9 mouse cellular contexts compared by ENCODE assay signal in genomic region chr5:24360792-24361454, GRCm38 (mm10). TPM values are rescaled to one million over a fixed set of nuclear protein-coding genes. Genes with fewer than 3 reads are reported as not detected.
DNase-seq lines count a peak whose midpoint lies in the region; ATAC-seq and TF ChIP-seq lines count a peak whose summit lies in the region.
"Had no signal": no experiment of that assay in that cellular context is flagged by ENCODE, and none has a peak within 500 bp of the region (broad histone marks: within the 10 kb centered on the region; RNA-seq: fewer than 3 reads in every experiment).

No protein-coding gene starts in this region.

- ATAC-seq in heart, embryonic 14.5 days (ENCODE audit: insufficient number of reproducible peaks, insufficient read depth, low FRiP score, low read depth): peak; percentile 44
- peak; percentile 37; the same call in 1 of the 2 replicates for ATAC-seq in kidney, postnatal 0 days (replicated peaks; ENCODE audit: low FRiP score, low read depth)
- peak; percentile 43; the same call in 1 of the 2 replicates for ATAC-seq in liver, embryonic 12.5 days
- ATAC-seq in stomach, embryonic 16.5 days (ENCODE audit: insufficient read depth, low FRiP score): peak; percentile 59

- peak; percentile 82 for DNase-seq in CD4-positive helper T cell, adult 2 months (ENCODE audit: low read depth, low spot score)
- DNase-seq in fibroblast of lung, adult 2 months (ENCODE audit: low read depth): peak; percentile 65
- peak; percentile 91 for DNase-seq in kidney, postnatal 0 days (ENCODE audit: low spot score)
- DNase-seq in neural tube, embryonic 10.5 days (ENCODE audit: extremely low spot score, low spot score): peak; percentile 87

- H3K27me3 ChIP-seq in heart, embryonic 14.5 days (ENCODE audit: control insufficient read depth, insufficient read depth, low read length): no peaks in the 10 kb centered on the region
- H3K27me3 ChIP-seq in kidney, postnatal 0 days (ENCODE audit: insufficient read depth, low read length): no peaks in the 10 kb centered on the region
- H3K27me3 ChIP-seq in liver, embryonic 12.5 days (replicated peaks): peaks cover 71% of the 10 kb centered on the region
- H3K27me3 ChIP-seq in stomach, embryonic 16.5 days (ENCODE audit: control insufficient read depth, insufficient read depth, low read length): no peaks in the 10 kb centered on the region
- H3K27me3 ChIP-seq: embryonic facial prominence, embryonic 12.5 days had no signal

- H3K4me3 ChIP-seq in bone marrow macrophage, adult 2 months (ENCODE audit: insufficient read depth, low read length): no peak overlapping the region
- H3K4me3 ChIP-seq in heart, embryonic 14.5 days (ENCODE audit: control insufficient read depth in 1 of 2, insufficient read depth in 1 of 2, low read depth in 1 of 2, low read length in 2 of 2): no peak overlapping the region
- no peak overlapping the region for H3K4me3 ChIP-seq in kidney, postnatal 0 days (replicated peaks; ENCODE audit: low read depth, low read length)
- no peak overlapping the region for H3K4me3 ChIP-seq in liver, embryonic 12.5 days
- H3K4me3 ChIP-seq in stomach, embryonic 16.5 days (replicated peaks; ENCODE audit: low read length): no peak overlapping the region
- H3K4me3 ChIP-seq: embryonic facial prominence, embryonic 12.5 days had no signal

- H3K9me3 ChIP-seq in heart, embryonic 14.5 days (ENCODE audit: control insufficient read depth, low read length): no peaks in the 10 kb centered on the region
- H3K9me3 ChIP-seq in kidney, postnatal 0 days (replicated peaks; ENCODE audit: low read length): no peaks in the 10 kb centered on the region
- H3K9me3 ChIP-seq in liver, embryonic 12.5 days (replicated peaks): no peaks in the 10 kb centered on the region
- no peaks in the 10 kb centered on the region for H3K9me3 ChIP-seq in stomach, embryonic 16.5 days (replicated peaks; ENCODE audit: control insufficient read depth, low read length)
- H3K9me3 ChIP-seq: embryonic facial prominence, embryonic 12.5 days had no signal

- peak; percentile 91 for TF ChIP-seq CTCF in bone marrow macrophage, adult 2 months (IDR thresholded peaks at IDR 0.05; ENCODE audit: low read depth, low read length)
- TF ChIP-seq CTCF in kidney, postnatal 0 days (IDR thresholded peaks at IDR 0.05; ENCODE audit: low read depth): peak; percentile 98

- no peak for TF ChIP-seq POLR2A in bone marrow macrophage, adult 2 months (IDR thresholded peaks at IDR 0.05; ENCODE audit: borderline replicate concordance, low read depth, low read length)

- H3K4me2 ChIP-seq in heart, embryonic 14.5 days (ENCODE audit: low read length): no peak overlapping the region
- no peak overlapping the region for H3K4me2 ChIP-seq in kidney, postnatal 0 days (ENCODE audit: low read length)
- H3K4me2 ChIP-seq in liver, embryonic 12.5 days: no peak overlapping the region
- H3K4me2 ChIP-seq in stomach, embryonic 16.5 days (ENCODE audit: low read depth, low read length): no peak overlapping the region
- H3K4me2 ChIP-seq: embryonic facial prominence, embryonic 12.5 days had no signal

- WGBS in heart, embryonic 14.5 days: 2% methylated on average over 7 of the region's 7 CpGs
- 1% methylated on average over 7 of the region's 7 CpGs for WGBS in kidney, postnatal 0 days
- WGBS in liver, embryonic 12.5 days (ENCODE audit: insufficient replicate concordance): 0% methylated on average over 7 of the region's 7 CpGs
- WGBS in stomach, embryonic 16.5 days: under 1% methylated on average over 7 of the region's 7 CpGs

- no peak overlapping the region for H3K9ac ChIP-seq in heart, embryonic 14.5 days (ENCODE audit: low read length)
- H3K9ac ChIP-seq in kidney, postnatal 0 days (ENCODE audit: low read depth, low read length): no peak overlapping the region
- no peak overlapping the region for H3K9ac ChIP-seq in liver, embryonic 12.5 days
- H3K9ac ChIP-seq in stomach, embryonic 16.5 days (ENCODE audit: low read length): no peak overlapping the region
- H3K9ac ChIP-seq: embryonic facial prominence, embryonic 12.5 days had no signal

- H3K36me3 ChIP-seq in heart, embryonic 14.5 days (ENCODE audit: control insufficient read depth, insufficient read depth, low read length): no peaks in the 10 kb centered on the region
- H3K36me3 ChIP-seq in kidney, postnatal 0 days (ENCODE audit: insufficient read depth, low read length): no peaks in the 10 kb centered on the region
- no peaks in the 10 kb centered on the region for H3K36me3 ChIP-seq in liver, embryonic 12.5 days
- H3K36me3 ChIP-seq in stomach, embryonic 16.5 days (ENCODE audit: control insufficient read depth, insufficient read depth, low read length): no peaks in the 10 kb centered on the region
- H3K36me3 ChIP-seq: embryonic facial prominence, embryonic 12.5 days had no signal

- H3K4me1 ChIP-seq in bone marrow macrophage, adult 2 months (ENCODE audit: control insufficient read depth, insufficient read depth, low read length): peaks cover 5% of the 10 kb centered on the region
- H3K4me1 ChIP-seq in heart, embryonic 14.5 days (ENCODE audit: control insufficient read depth in 2 of 2, insufficient read depth in 2 of 2, low read length in 2 of 2): peaks cover 17 to 21% of the 10 kb centered on the region in 2 experiments; a peak in 3 of 4 replicates
- no peaks in the 10 kb centered on the region for H3K4me1 ChIP-seq in kidney, postnatal 0 days (replicated peaks; ENCODE audit: insufficient read depth, low read length)
- H3K4me1 ChIP-seq in liver, embryonic 12.5 days: peaks cover 12% of the 10 kb centered on the region; the same call in 1 of the 2 replicates
- H3K4me1 ChIP-seq in stomach, embryonic 16.5 days (ENCODE audit: control insufficient read depth, insufficient read depth, low read length): 0 out of 2 replicates have a peak, but pooled peaks cover 3% of the 10 kb centered on the region
- H3K4me1 ChIP-seq: embryonic facial prominence, embryonic 12.5 days had no signal

- no peak overlapping the region for H3K27ac ChIP-seq in bone marrow macrophage, adult 2 months (ENCODE audit: insufficient read depth, low read depth, low read length)
- peak overlapping the region; percentile 38 to 50; a peak in 3 of 4 replicates for H3K27ac ChIP-seq in heart, embryonic 14.5 days (replicated peaks in 1 of 2; ENCODE audit: control insufficient read depth in 1 of 2, insufficient read depth in 1 of 2, low read depth in 2 of 2, low read length in 2 of 2)
- no peak overlapping the region for H3K27ac ChIP-seq in kidney, postnatal 0 days
- H3K27ac ChIP-seq in liver, embryonic 12.5 days: no peak overlapping the region
- no peak overlapping the region; the same call in 1 of the 2 replicates for H3K27ac ChIP-seq in stomach, embryonic 16.5 days (ENCODE audit: low read length)
- H3K27ac ChIP-seq: embryonic facial prominence, embryonic 12.5 days had no signal

RNA-seq across cellular contexts. Expression of gene Nos3, which starts 3.7 kb away (rescaled TPM):
- polyA plus RNA-seq in bone marrow macrophage, adult 2 months (2012; ENCODE audit: insufficient read depth, insufficient read length, missing spikeins): not detected in 2 replicates
- polyA plus RNA-seq in heart, embryonic 14.5 days (2014; fragmentation: Nextera tagmentation; extraction: Ambion mirVana): 27.7 and 28.2 TPM in 2 replicates
- 12.8 and 14.0 TPM in 2 replicates for polyA plus RNA-seq in kidney, postnatal 0 days (2015; fragmentation: Nextera tagmentation; extraction: Ambion mirVana)
- 4.4 and 4.9 TPM in 2 replicates for polyA plus RNA-seq in liver, embryonic 12.5 days (2016; fragmentation: Nextera tagmentation; extraction: Ambion mirVana)
- 6.5 and 7.3 TPM in 2 replicates for polyA plus RNA-seq in stomach, embryonic 16.5 days (2015; fragmentation: Nextera tagmentation; extraction: Ambion mirVana)

RNA-seq across cellular contexts. Expression of gene Kcnh2, which starts 9.5 kb away (rescaled TPM):
- not detected in 2 replicates for polyA plus RNA-seq in bone marrow macrophage, adult 2 months (2012; ENCODE audit: insufficient read depth, insufficient read length, missing spikeins)
- 23.5 and 32.9 TPM in 2 replicates for polyA plus RNA-seq in heart, embryonic 14.5 days (2014; fragmentation: Nextera tagmentation; extraction: Ambion mirVana)
- 3.9 and 4.4 TPM in 2 replicates for polyA plus RNA-seq in kidney, postnatal 0 days (2015; fragmentation: Nextera tagmentation; extraction: Ambion mirVana)
- polyA plus RNA-seq in liver, embryonic 12.5 days (2016; fragmentation: Nextera tagmentation; extraction: Ambion mirVana): 0.89 and 1.6 TPM in 2 replicates
- polyA plus RNA-seq in stomach, embryonic 16.5 days (2015; fragmentation: Nextera tagmentation; extraction: Ambion mirVana): 5.6 and 6.5 TPM in 2 replicates

RNA-seq across cellular contexts. Expression of gene Atg9b, which starts 31.0 kb away (rescaled TPM):
- 0.39 and 1.1 TPM in 2 replicates for polyA plus RNA-seq in bone marrow macrophage, adult 2 months (2012; ENCODE audit: insufficient read depth, insufficient read length, missing spikeins)
- polyA plus RNA-seq in heart, embryonic 14.5 days (2014; fragmentation: Nextera tagmentation; extraction: Ambion mirVana): 1.0 and 1.5 TPM in 2 replicates
- 0.59 and 0.60 TPM in 2 replicates for polyA plus RNA-seq in kidney, postnatal 0 days (2015; fragmentation: Nextera tagmentation; extraction: Ambion mirVana)
- 0.47 and 0.93 TPM in 2 replicates for polyA plus RNA-seq in liver, embryonic 12.5 days (2016; fragmentation: Nextera tagmentation; extraction: Ambion mirVana)
- polyA plus RNA-seq in stomach, embryonic 16.5 days (2015; fragmentation: Nextera tagmentation; extraction: Ambion mirVana): 4.2 and 5.9 TPM in 2 replicates

RNA-seq across cellular contexts. Expression of gene Abcb8, which starts 32.5 kb away (rescaled TPM):
- 16.8 and 24.1 TPM in 2 replicates for polyA plus RNA-seq in bone marrow macrophage, adult 2 months (2012; ENCODE audit: insufficient read depth, insufficient read length, missing spikeins)
- polyA plus RNA-seq in heart, embryonic 14.5 days (2014; fragmentation: Nextera tagmentation; extraction: Ambion mirVana): 52.7 and 56.1 TPM in 2 replicates
- 48.6 and 51.7 TPM in 2 replicates for polyA plus RNA-seq in kidney, postnatal 0 days (2015; fragmentation: Nextera tagmentation; extraction: Ambion mirVana)
- 32.6 and 34.1 TPM in 2 replicates for polyA plus RNA-seq in liver, embryonic 12.5 days (2016; fragmentation: Nextera tagmentation; extraction: Ambion mirVana)
- 48.4 and 61.7 TPM in 2 replicates for polyA plus RNA-seq in stomach, embryonic 16.5 days (2015; fragmentation: Nextera tagmentation; extraction: Ambion mirVana)

RNA-seq across cellular contexts. Expression of gene Asic3, which starts 52.3 kb away (rescaled TPM):
- not detected in 2 replicates for polyA plus RNA-seq in bone marrow macrophage, adult 2 months (2012; ENCODE audit: insufficient read depth, insufficient read length, missing spikeins)
- 0.12 TPM in 1 of 2 replicates, not detected in the other for polyA plus RNA-seq in heart, embryonic 14.5 days (2014; fragmentation: Nextera tagmentation; extraction: Ambion mirVana)
- 0.40 and 0.46 TPM in 2 replicates for polyA plus RNA-seq in kidney, postnatal 0 days (2015; fragmentation: Nextera tagmentation; extraction: Ambion mirVana)
- not detected in 2 replicates for polyA plus RNA-seq in liver, embryonic 12.5 days (2016; fragmentation: Nextera tagmentation; extraction: Ambion mirVana)
- 0.23 and 0.52 TPM in 2 replicates for polyA plus RNA-seq in stomach, embryonic 16.5 days (2015; fragmentation: Nextera tagmentation; extraction: Ambion mirVana)

Comparison
In these comparisons a context has a peak if more than half of its experiments do, and no peak if none do; other contexts are left out.
1. H3K27ac ChIP-seq: peak in heart, embryonic 14.5 days (2 of 2); none in bone marrow macrophage, adult 2 months (single experiment), kidney, postnatal 0 days (single experiment), liver, embryonic 12.5 days (single experiment) and stomach, embryonic 16.5 days (single experiment).
2. Peak in every context shown above with its lines, with median percentiles within 50 percentile points of each other: DNase-seq and ATAC-seq.